Mouse (Mus musculus): ENCODE measurements at regions not wholly inside any gene's neighbourhood (a gene's known extent, or its start where the extent isn't known, plus 50 kb on each side); places are given as distances from the start of the nearest gene placed in this dataset.

GRCm38 (mm10) chr9:52359416-52359815 lies 191.0 kb upstream of the Zc3h12c start:
- no peak for ATAC-seq (ENCODE audit: insufficient number of reproducible peaks, insufficient read depth, low FRiP score, low read depth)
- 63% methylated on average over 3 of the region's 3 CpGs for whole genome bisulfite sequencing
- no peak overlapping the region for H3K4me3 ChIP-seq (ENCODE audit: control insufficient read depth in 1 of 2, insufficient read depth in 1 of 2, low read depth in 1 of 2, low read length in 2 of 2)
- no peaks in the 10 kb centered on the region for H3K9me3 ChIP-seq (ENCODE audit: control insufficient read depth, low read length)
- no peak overlapping the region for H3K27ac ChIP-seq (replicated peaks in 1 of 2; ENCODE audit: control insufficient read depth in 1 of 2, insufficient read depth in 1 of 2, low read depth in 2 of 2, low read length in 2 of 2)
- H3K36me3 ChIP-seq (ENCODE audit: control insufficient read depth, insufficient read depth, low read length) = no peaks in the 10 kb centered on the region
- H3K9ac ChIP-seq (ENCODE audit: low read length) = no peak overlapping the region
- no peaks in the 10 kb centered on the region for H3K27me3 ChIP-seq (ENCODE audit: control insufficient read depth, insufficient read depth, low read length)
- no peak overlapping the region for H3K4me2 ChIP-seq (ENCODE audit: low read length)
- H3K4me1 ChIP-seq (ENCODE audit: control insufficient read depth in 2 of 2, insufficient read depth in 2 of 2, low read length in 2 of 2) = no peaks in the 10 kb centered on the region

DNA sequence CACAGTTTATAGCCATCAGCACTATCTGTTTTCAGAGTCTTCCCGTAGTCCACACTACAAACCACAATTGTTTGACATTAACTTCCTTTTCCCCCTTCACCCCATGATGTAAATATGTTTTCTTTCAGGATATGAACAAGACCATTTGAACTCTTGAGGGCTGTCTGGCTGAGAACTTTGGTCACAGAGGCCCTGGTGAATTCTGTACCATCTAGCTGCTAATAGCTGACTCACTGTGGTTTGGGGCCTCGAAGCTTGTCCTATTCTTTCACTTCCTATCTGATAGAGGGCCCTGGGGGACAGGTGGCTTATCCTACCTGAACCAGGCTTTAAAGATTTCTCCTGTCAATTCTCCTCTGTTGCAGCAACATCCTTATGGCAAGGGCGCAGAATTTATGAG lies 188.2 kb upstream of the Zc3h12c start:
- Histone ChIP-seq H3K4me1 (ENCODE audit: control insufficient read depth in 2 of 2, insufficient read depth in 2 of 2, low read length in 2 of 2) (no peaks in the 10 kb centered on the region), H3K9me3 (ENCODE audit: control insufficient read depth, low read length) (no peaks in the 10 kb centered on the region), H3K27ac (replicated peaks in 1 of 2; ENCODE audit: control insufficient read depth in 1 of 2, insufficient read depth in 1 of 2, low read depth in 2 of 2, low read length in 2 of 2) (no peak overlapping the region), H3K9ac (ENCODE audit: low read length) (no peak overlapping the region), H3K27me3 (ENCODE audit: control insufficient read depth, insufficient read depth, low read length) (no peaks in the 10 kb centered on the region), H3K4me3 (ENCODE audit: control insufficient read depth in 1 of 2, insufficient read depth in 1 of 2, low read depth in 1 of 2, low read length in 2 of 2) (no peak overlapping the region), H3K4me2 (ENCODE audit: low read length) (no peak overlapping the region), H3K36me3 (ENCODE audit: control insufficient read depth, insufficient read depth, low read length) (no peaks in the 10 kb centered on the region)
- 76% methylated on average over 3 of the region's 3 CpGs for WGBS
- ATAC-seq (ENCODE audit: insufficient number of reproducible peaks, insufficient read depth, low FRiP score, low read depth) = no peak

DNA sequence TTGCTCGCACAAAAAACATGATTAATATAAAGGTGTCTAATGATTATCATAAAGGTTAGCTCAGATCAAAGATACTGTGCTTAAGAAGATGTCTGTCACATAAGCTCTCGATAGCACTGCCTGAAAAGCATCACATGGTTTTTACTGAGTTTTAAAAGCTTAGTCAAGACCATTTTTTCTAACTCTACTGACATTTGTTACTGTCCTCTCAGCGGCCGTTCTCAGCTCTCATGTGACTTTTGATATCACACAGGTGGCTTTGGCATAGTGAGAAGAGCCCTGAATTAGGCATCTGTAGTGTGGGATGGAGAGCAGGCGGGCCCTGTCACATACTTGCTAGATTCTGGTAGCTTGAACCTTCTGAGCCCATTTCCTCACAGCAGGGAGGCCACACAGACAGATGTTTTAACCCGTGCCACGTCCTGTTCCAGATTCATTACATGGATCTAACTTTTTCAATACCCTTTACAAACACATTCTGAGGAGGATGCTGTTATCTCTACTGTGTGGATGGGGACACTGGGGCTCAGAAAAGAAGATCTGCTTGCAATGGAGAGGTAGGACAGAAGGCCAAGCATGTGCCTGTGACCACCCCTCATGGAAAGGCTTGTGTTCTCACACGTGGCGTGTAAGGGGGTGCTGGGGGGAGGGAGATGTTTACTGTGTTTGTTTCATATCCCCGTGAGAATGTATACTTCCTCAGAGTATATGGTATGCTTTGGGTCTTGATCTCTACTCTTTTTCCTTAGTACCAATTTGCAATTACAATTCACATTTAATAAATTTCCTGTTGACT lies 187.0 kb upstream of the Zc3h12c start:
- WGBS = 65% methylated on average over 10 of the region's 10 CpGs
- Histone ChIP-seq H3K9ac (ENCODE audit: low read length) (no peak overlapping the region), H3K4me1 (ENCODE audit: control insufficient read depth in 2 of 2, insufficient read depth in 2 of 2, low read length in 2 of 2) (no peaks in the 10 kb centered on the region), H3K36me3 (ENCODE audit: control insufficient read depth, insufficient read depth, low read length) (no peaks in the 10 kb centered on the region), H3K27me3 (ENCODE audit: control insufficient read depth, insufficient read depth, low read length) (no peaks in the 10 kb centered on the region), H3K27ac (replicated peaks in 1 of 2; ENCODE audit: control insufficient read depth in 1 of 2, insufficient read depth in 1 of 2, low read depth in 2 of 2, low read length in 2 of 2) (no peak overlapping the region), H3K4me2 (ENCODE audit: low read length) (no peak overlapping the region), H3K9me3 (ENCODE audit: control insufficient read depth, low read length) (no peaks in the 10 kb centered on the region), H3K4me3 (ENCODE audit: control insufficient read depth in 1 of 2, insufficient read depth in 1 of 2, low read depth in 1 of 2, low read length in 2 of 2) (no peak overlapping the region)
- no peak for ATAC-seq (ENCODE audit: insufficient number of reproducible peaks, insufficient read depth, low FRiP score, low read depth)

GRCm38 (mm10) chr9:52348536-52349527 lies 180.5 kb upstream of the Zc3h12c start:
- 70% methylated on average over 7 of the region's 7 CpGs for WGBS
- Histone ChIP-seq H3K4me1 (ENCODE audit: control insufficient read depth in 2 of 2, insufficient read depth in 2 of 2, low read length in 2 of 2) (no peaks in the 10 kb centered on the region), H3K9ac (ENCODE audit: low read length) (no peak overlapping the region), H3K27me3 (ENCODE audit: control insufficient read depth, insufficient read depth, low read length) (no peaks in the 10 kb centered on the region), H3K4me2 (ENCODE audit: low read length) (no peak overlapping the region), H3K36me3 (ENCODE audit: control insufficient read depth, insufficient read depth, low read length) (no peaks in the 10 kb centered on the region), H3K4me3 (ENCODE audit: control insufficient read depth in 1 of 2, insufficient read depth in 1 of 2, low read depth in 1 of 2, low read length in 2 of 2) (no peak overlapping the region), H3K9me3 (ENCODE audit: control insufficient read depth, low read length) (no peaks in the 10 kb centered on the region), H3K27ac (replicated peaks in 1 of 2; ENCODE audit: control insufficient read depth in 1 of 2, insufficient read depth in 1 of 2, low read depth in 2 of 2, low read length in 2 of 2) (no peak overlapping the region)
- ATAC-seq (ENCODE audit: insufficient number of reproducible peaks, insufficient read depth, low FRiP score, low read depth) = no peak

- Histone ChIP-seq H3K27ac (replicated peaks in 1 of 2; ENCODE audit: control insufficient read depth in 1 of 2, insufficient read depth in 1 of 2, low read depth in 2 of 2, low read length in 2 of 2) (no peak overlapping the region), H3K4me3 (ENCODE audit: control insufficient read depth in 1 of 2, insufficient read depth in 1 of 2, low read depth in 1 of 2, low read length in 2 of 2) (no peak overlapping the region), H3K9me3 (ENCODE audit: control insufficient read depth, low read length) (no peaks in the 10 kb centered on the region), H3K27me3 (ENCODE audit: control insufficient read depth, insufficient read depth, low read length) (no peaks in the 10 kb centered on the region), H3K36me3 (ENCODE audit: control insufficient read depth, insufficient read depth, low read length) (no peaks in the 10 kb centered on the region), H3K9ac (ENCODE audit: low read length) (no peak overlapping the region), H3K4me1 (ENCODE audit: control insufficient read depth in 2 of 2, insufficient read depth in 2 of 2, low read length in 2 of 2) (no peaks in the 10 kb centered on the region), H3K4me2 (ENCODE audit: low read length) (no peak overlapping the region)
- WGBS = 68% methylated on average over 2 of the region's 2 CpGs
- no peak for ATAC-seq (ENCODE audit: insufficient number of reproducible peaks, insufficient read depth, low FRiP score, low read depth)
These were observed 176.0 kb upstream of the Zc3h12c start for GRCm38 (mm10) chr9:52344177-52344877.

- H3K27ac ChIP-seq (replicated peaks in 1 of 2; ENCODE audit: control insufficient read depth in 1 of 2, insufficient read depth in 1 of 2, low read depth in 2 of 2, low read length in 2 of 2) = no peak overlapping the region
- no peak overlapping the region for H3K4me2 ChIP-seq (ENCODE audit: low read length)
- H3K27me3 ChIP-seq (ENCODE audit: control insufficient read depth, insufficient read depth, low read length) = no peaks in the 10 kb centered on the region
- no peak overlapping the region for H3K9ac ChIP-seq (ENCODE audit: low read length)
- WGBS = 69% methylated on average over 2 of the region's 2 CpGs
- no peaks in the 10 kb centered on the region for H3K4me1 ChIP-seq (ENCODE audit: control insufficient read depth in 2 of 2, insufficient read depth in 2 of 2, low read length in 2 of 2)
- no peaks in the 10 kb centered on the region for H3K9me3 ChIP-seq (ENCODE audit: control insufficient read depth, low read length)
- ATAC-seq (ENCODE audit: insufficient number of reproducible peaks, insufficient read depth, low FRiP score, low read depth) = no peak
- H3K36me3 ChIP-seq (ENCODE audit: control insufficient read depth, insufficient read depth, low read length) = no peaks in the 10 kb centered on the region
- no peak overlapping the region for H3K4me3 ChIP-seq (ENCODE audit: control insufficient read depth in 1 of 2, insufficient read depth in 1 of 2, low read depth in 1 of 2, low read length in 2 of 2)
These were observed 172.7 kb upstream of the Zc3h12c start for GRCm38 (mm10) chr9:52341029-52341428.

DNA sequence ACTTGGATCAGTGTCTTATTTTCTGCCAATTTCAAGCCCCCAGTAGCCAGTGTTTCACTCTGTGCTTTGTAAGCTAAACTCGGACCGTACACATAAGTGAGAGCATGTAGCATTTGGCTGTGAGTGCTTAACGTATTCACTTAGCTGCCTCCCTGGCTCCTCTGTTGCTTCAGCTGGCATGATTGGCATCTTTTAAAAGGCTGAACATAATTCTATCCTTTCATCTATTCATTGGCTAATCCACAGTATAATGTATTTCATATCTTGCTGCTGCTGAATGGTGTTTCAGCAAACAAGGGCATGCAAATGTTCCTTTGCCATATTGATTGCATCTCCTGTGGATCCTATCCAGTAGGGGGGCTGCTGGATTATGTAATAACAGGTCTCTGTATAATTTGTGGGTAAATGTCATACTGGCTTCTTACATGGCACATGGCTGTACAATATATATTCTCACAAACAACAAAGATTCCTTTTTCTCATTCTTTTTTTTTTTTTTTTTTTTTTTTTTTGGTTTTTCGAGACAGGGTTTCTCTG lies 169.5 kb upstream of the Zc3h12c start:
- Histone ChIP-seq H3K9ac (ENCODE audit: low read length) (no peak overlapping the region), H3K4me2 (ENCODE audit: low read length) (no peak overlapping the region), H3K4me1 (ENCODE audit: control insufficient read depth in 2 of 2, insufficient read depth in 2 of 2, low read length in 2 of 2) (no peaks in the 10 kb centered on the region), H3K4me3 (ENCODE audit: control insufficient read depth in 1 of 2, insufficient read depth in 1 of 2, low read depth in 1 of 2, low read length in 2 of 2) (no peak overlapping the region), H3K36me3 (ENCODE audit: control insufficient read depth, insufficient read depth, low read length) (no peaks in the 10 kb centered on the region), H3K27me3 (ENCODE audit: control insufficient read depth, insufficient read depth, low read length) (no peaks in the 10 kb centered on the region), H3K9me3 (ENCODE audit: control insufficient read depth, low read length) (no peaks in the 10 kb centered on the region), H3K27ac (replicated peaks in 1 of 2; ENCODE audit: control insufficient read depth in 1 of 2, insufficient read depth in 1 of 2, low read depth in 2 of 2, low read length in 2 of 2) (no peak overlapping the region)
- no peak for ATAC-seq (ENCODE audit: insufficient number of reproducible peaks, insufficient read depth, low FRiP score, low read depth)
- 74% methylated on average over 4 of the region's 4 CpGs for WGBS
